Mouse (Mus musculus): ENCODE results near the gene Fetub.

Gene Fetub

DNA sequence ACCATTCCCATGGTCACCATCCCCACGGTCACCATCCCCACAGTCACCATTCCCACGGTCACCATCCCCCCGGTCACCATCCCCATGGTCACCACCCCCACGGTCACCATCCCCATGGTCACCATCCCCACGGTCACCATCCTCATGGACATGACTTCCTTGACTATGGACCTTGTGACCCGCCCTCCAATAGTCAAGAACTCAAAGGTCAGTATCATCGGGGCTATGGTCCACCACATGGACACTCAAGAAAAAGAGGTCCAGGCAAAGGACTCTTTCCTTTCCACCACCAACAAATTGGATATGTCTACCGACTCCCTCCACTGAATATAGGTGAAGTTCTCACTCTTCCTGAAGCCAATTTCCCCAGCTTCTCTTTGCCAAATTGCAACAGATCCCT, 42.9 kb downstream of the Fetub start:
- in situ Hi-C loops (cut with MboI, MseI): no loop called here

DNA sequence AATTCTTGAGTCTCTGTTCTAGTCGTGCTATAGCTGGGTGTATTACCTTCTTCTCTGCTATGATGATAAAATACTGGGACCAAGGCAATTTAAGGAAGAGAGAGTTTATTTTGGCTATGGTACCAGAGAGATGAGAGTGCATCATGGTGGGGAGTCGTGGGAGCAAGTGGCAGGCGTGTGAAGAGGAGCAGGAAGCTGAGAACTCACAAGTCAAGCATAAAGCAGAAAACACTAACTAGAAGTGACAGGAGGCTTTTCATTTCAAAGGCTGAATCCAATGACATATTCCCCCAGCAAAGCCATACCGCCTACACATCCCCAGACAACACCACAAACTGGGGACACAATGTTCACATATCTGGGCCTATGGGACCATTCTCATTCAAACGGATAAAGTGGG, 44.1 kb downstream of the Fetub start:
- in situ Hi-C loops (cut with MboI, MseI): no loop called here

DNA sequence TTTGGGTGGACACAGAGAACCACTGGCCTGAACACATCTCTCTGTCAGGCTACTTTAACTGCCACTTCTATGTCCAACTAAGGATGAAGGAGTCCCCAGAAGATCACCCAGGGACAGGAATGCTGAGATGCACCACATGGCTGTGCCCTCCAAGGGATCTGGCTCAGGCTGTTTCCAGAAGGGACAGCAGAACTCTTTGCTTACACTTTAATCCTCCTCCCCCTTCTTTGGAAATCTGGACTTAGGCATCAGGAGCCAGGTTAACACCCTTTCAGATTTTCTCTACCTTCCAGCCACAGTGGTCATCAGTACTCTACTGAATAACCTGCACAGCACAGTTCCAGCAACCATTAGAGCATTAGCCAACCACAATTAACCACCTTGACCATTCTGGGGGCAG, 45.2 kb downstream of the Fetub start:
- in situ Hi-C loops (cut with MboI, MseI): no loop called here

DNA sequence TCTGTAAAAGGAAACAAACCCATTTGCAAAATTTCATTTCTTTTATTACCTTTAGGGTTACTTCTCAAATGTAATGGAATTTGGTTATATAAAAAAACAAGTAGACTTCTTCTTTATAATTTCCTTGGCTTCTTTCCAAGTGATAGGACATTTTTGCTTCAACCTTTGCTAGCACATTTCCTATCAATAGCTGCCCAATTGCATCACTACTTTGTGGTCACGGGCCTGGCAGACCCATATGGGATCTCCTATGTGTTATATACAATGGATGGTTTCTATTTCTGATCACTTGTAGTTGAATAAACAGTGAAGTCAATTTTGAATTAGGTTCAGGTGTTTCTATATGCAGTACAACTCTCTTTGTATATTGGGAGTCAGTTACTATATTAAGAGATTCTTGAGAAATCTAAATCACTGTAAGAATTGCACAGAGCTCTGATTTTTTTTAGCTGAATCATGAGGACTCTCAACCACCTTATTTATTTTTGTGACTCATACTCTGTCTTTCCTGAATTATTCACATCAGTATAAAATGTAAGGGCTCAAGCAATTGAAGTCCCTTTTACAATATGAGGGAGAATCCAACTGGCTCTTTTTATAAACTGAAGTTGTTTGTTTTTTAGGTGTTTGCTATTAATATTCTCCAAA, 49.4 kb downstream of the Fetub start:
- in situ Hi-C loops (cut with MboI, MseI): no loop called here

Measured in T-helper 2 cell (primary cell).